Mouse (Mus musculus) layer of hippocampus, postnatal 14 days (tissue): Measurements from ENCODE around the gene Cnbd2. TPM values are rescaled to one million over a fixed set of nuclear protein-coding genes. Genes with fewer than 3 reads are reported as not detected.

ENCODE experiments used
- DNase-seq, 2 experiments: peaks; one replicate each; pipeline ENCODE4 v3.0.0; 2021 to 2022; ENCODE audit warnings: low spot score in 2 of 2, mixed read lengths in 1 of 2
- long read RNA-seq, 2 experiments: library from polyadenylated mRNA; stranded (forward); transcript quantifications; one replicate each; pipeline ENCODE4 v2.0.0; 2021
- total RNA-seq, 2 experiments: library from RNA; stranded (reverse); gene quantifications; 2 replicates each; pipeline ENCODE4 v1.2.3; 2021

Cnbd2 gene
- total RNA-seq = 1 to 10 TPM; 4.4 to 6.4 TPM
- long read RNA-seq, experiment 1, partial matches to known transcripts = 0 of 4 reads
- long read RNA-seq, experiment 1, other reads (novel, unspliced or antisense) = 4 of 4 reads
- long read RNA-seq, experiment 2, partial matches to known transcripts = 1 of 10 reads
- long read RNA-seq, experiment 2, other reads (novel, unspliced or antisense) = 7 of 10 reads

DNA sequence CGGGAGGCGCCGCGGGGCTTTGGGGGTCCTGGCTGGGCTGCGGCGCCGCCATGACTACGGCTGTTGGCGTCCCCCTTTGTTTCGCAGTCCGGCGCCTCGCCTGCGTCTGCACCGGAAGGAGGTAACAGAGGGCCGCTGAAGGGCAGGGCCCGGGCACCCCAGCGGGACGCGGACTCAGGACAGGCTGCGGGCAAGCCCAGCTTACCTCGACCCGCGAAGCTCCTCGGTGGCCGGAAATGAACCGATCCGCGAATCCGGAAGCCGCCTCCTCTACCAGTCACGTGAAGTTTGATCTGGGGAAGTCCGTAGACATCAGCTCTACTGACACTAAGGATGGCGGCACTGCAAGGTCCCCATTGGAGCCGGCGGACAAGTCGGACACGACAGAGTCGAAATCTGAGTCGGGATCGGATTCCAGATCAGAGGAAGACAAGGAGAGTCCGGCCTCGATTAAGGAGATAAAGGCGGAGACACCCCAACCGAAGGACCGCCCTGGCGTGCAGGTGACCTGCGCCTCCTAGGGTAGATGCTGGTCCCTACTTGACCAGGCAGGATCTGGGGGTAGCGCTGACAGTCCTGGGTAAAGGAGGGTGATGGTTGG is at the start of gene Cnbd2, which contains the start of gene Scand1:
Gene Cnbd2, plus strand, starts transcription at position 3 of the 601 bp plus-strand sequence.
Gene Scand1, minus strand, starts transcription at position 408 of the 601 bp plus-strand sequence.
- peak; percentile 85 for DNase-seq

GRCm38 (mm10) chr2:156263204-156263893 is 48.8 kb upstream of the Cnbd2 start:
- DNase-seq = no peak

DNA sequence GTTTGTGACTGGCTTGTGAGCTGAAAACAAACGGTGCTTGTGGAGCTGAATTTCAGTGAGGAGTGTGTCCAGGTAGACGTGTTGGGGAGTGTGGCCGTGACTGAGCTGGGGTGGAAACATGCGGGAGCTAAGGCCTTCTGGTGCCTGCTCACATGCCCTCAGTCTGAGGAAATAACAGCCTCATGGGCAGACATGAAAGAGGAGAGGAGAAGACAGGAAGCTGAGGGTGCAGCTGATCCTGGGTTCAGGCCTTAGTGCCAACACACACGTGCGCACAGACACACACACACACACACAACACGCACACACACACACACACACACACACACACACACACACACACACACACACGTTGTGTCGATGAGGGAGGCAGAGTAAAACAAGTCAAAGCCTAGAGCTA is 44.5 kb upstream of the Cnbd2 start:
- no peak for DNase-seq

GRCm38 (mm10) chr2:156272553-156272952 is 39.5 kb upstream of the Cnbd2 start:
- DNase-seq = no peak

DNA sequence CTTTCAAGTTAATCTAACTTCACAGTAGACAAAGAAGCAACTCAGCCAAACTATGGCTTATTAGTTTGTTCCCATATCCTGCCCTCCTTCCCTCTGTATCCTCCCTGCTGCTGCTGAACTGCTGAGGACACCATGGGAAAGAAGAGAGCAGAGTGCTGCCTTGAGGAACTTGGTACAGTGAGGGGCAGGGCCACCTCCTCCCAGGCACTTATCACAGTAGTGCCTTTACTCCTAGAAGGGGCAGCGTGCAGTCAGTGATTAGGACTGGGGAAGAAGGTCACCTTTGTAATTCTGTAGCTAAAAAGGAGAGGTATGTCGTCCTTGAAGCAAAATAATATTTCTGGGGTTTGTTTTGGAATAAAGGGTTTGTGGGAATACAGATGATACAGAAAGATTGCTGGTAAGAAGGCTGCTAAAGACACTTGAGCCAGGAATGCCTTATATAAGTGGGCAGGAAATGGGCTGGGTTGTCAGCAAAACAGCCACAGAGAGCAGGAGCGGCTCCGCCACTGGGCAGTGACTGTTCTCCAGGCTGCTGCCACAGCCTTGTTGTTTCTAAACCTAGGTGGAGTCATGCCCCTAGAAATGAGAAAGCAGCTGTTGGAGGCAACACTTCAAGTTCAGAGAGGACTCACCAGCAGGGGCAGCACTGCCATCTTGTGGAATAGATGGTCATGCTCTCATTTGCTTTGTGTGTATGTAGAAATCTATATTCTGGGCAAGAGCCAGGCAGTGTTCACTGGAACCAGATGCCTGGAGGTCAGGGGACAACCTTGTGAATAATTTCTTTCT is 33.7 kb upstream of the Cnbd2 start:
- DNase-seq = peak; percentile 79 to 84

GRCm38 (mm10) chr2:156281227-156281626 is 30.9 kb upstream of the Cnbd2 start:
- no peak for DNase-seq

DNA sequence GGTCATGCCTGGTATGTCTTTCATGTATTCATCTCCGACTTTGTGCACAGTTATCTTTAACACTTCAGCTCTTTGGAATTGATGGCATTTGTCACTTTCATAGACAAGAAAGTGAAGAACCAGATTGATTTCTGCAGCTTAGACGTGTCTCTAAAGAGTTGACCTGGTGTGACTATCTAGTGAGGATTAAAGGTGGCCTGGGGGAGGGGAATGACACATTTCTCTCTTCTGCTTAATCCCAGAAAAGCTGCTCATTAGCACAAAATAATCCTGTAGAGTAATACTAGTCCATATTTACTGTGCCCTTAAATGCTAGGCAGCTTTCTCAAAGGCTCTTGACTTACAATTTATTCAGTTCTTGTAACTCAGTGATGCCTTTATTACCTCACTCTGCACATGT is 26.9 kb upstream of the Cnbd2 start:
- DNase-seq = no peak

DNA sequence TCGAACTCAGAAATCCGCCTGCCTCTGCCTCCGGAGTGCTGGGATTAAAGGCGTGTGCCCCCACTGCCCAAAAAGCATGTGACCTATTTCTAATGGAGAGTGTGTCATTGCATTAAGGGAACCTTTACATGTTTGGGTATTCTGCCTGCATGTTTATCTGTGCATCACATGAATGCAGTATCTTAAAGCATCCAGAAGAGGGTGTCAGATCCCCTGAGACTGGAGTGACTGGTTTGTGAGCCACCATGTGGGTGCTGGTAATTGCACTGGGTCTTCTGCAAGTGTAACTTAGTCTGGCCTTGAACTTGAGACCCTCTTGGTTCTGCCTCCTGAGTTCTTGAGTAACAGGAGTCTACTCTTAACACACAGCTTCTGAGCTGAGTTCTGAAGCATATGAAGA is 25.4 kb upstream of the Cnbd2 start:
- DNase-seq = no peak

- no peak for DNase-seq
Observed at GRCm38 (mm10) chr2:156288222-156288621, 23.9 kb upstream of the Cnbd2 start.

DNA sequence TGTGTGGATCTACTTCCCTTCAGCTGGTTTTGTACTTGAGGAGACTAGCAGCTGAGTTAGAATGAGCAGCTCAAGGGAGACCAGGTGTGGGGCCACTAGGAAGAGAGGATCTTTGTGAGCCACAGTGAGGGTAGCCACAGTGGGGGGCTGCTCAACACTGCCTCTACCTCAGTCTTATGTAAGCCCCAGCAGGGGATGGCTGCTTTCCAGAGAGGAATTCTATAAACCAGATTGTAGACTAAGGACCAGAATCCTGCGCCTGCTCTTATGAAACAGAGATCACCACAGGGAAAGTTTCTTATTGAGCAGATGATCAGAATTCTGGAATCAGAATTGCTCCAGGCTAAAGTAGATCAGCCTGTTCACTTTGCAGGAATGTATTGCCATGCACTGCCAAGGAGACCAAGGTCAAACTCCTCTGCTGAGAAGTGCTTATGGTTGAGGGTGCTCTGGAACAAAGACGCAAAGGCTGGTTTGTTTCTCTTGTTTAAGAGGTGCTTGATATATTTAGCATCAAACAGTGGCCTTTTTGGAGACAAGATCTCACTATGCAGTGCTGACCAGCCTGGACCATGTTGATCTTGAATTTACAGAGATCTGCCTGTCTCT is 22.4 kb upstream of the Cnbd2 start:
- no peak for DNase-seq

- DNase-seq = no peak
Observed at GRCm38 (mm10) chr2:156291998-156292397, 20.1 kb upstream of the Cnbd2 start.

DNA sequence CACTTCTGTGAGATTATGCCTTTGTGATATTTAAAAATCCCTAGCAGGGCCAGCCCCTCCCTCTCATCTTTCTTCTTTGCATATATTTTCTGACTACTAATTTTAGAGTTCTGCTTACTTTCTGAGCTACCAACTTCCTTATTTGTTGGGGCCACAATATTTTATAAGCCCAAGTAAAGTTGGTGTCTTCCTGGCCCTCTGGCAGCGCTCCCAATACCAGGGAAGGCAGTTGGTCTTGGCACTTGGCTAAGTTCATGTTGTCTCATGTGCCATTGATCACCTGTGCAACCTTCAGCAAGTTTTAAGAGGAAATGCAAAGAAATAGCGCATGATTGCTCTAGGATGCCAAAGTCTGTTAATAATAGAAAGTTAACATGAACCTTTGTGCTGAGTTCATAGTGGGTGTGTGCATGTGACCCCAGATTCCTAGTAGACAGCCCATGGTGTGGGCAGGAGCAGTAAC is 16.5 kb upstream of the Cnbd2 start:
- DNase-seq = no peak

GRCm38 (mm10) chr2:156296190-156296589 is 15.9 kb upstream of the Cnbd2 start:
- DNase-seq = no peak

- DNase-seq = no peak
Observed at GRCm38 (mm10) chr2:156297653-156298052, 14.4 kb upstream of the Cnbd2 start.

GRCm38 (mm10) chr2:156298458-156298857 is 13.6 kb upstream of the Cnbd2 start:
- DNase-seq = no peak

- no peak for DNase-seq
Observed at GRCm38 (mm10) chr2:156302063-156302462, 10.0 kb upstream of the Cnbd2 start.

DNA sequence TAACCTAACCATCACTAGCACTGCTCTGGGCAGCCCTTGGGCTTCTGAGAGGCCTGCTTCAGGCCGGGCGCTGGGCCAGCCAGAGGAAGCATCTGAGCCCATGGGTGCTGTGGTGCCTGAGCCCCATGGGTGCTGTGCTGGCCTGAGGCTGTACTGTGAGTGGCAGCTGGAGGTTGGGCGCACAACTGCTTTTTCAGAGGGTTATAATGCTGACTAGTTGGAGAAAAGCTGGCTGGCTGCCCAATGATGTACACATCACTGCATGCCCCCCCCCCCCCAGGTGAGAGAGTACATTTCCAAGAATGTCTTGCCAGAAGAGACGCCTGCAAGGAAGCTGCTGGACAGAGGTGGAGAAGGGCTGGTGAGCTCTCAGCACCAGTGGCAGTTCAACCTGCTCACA is 7.7 kb upstream of the Cnbd2 start:
- DNase-seq = no peak

DNA sequence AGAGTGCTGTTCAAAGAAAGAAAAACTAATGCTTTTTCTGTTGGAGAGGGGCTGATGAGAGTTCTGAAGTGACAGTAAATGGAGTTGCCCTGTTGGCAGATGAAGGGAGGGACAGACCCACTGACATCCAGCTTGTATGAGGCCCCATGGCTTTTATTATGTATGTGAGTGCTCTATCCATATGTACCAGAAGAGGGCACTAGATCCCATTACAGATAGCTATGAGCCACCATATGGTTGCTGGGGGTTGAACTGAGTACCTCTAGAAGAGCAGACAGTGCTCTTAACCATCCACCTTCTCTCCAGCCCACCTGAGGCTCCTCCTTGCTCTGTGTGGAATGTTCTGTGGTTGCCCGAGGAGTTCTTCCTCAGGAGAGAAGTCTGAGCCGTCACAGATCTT is 6.3 kb upstream of the Cnbd2 start:
- DNase-seq = peak in 1 of 2 experiments; percentile 27

DNA sequence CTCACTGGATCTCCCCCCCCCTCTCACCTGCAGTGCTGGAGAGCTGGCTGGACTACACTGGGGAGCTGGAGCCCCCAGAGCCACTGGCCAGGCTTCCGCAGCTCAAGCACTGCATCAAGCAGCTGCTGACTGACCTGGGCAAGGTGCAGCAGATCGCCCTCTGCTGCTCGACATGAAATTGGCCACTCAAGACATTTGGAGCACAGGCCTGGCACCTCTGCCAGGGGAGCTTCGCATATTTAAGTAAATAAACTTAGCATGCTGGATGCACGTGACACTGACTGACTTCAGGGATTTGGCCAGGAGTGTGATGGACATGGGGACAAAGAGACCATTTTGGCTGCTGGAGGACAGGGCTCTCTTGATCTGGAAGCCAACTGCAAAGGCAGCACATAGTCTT is 4.8 kb upstream of the Cnbd2 start:
- DNase-seq = no peak

DNA sequence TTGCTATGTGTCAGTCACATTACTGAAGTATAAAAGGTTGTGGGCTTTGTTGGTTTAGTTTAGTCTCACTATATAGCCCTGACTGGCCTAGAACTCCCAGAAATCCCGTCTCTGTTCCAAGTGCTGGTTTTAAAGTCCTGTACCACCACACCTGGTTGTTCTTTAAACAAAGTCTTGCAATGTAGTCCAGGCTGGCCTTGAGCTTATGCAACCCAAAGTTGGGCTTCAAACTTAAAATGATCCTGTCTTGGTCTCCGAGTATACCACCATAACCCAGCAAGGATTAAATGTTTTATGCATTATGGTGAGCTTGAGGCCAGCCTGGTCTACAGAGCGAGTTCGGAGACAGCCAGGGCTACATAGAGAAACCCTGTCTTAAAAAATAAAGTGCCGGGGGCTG is 2.2 kb upstream of the Cnbd2 start:
- DNase-seq = no peak

GRCm38 (mm10) chr2:156310455-156310854 is 1.6 kb upstream of the Cnbd2 start:
- no peak for DNase-seq
